Mouse (Mus musculus): ENCODE data around the gene Gm35549. TPM values are rescaled to one million over a fixed set of nuclear protein-coding genes. Genes with fewer than 3 reads are reported as not detected.

Gm35549 gene
- total RNA-seq (2023): not detected

DNA sequence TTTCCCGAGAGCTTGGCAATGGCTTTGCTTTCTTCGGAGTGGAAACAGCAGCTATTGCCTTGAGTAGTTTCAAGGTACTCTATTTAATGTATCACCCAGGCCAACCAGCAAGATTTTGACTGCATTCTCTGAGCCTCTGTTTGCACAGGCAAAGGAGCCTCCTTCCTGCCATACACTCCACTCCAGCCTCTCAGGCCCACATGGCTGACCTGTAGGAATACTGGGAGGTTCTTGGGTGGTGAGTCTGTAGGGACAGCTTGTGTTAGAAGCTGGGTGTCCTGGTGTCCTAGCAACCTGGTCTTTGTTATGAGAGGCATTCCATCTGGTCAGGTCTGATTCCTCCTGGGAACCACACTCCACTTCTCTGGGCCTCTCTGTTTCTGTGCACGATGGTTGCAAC lies at the start of gene Gm35549:
Gene Gm35549 (minus strand): TSS at position 276 of the 400 bp plus-strand sequence.

DNA sequence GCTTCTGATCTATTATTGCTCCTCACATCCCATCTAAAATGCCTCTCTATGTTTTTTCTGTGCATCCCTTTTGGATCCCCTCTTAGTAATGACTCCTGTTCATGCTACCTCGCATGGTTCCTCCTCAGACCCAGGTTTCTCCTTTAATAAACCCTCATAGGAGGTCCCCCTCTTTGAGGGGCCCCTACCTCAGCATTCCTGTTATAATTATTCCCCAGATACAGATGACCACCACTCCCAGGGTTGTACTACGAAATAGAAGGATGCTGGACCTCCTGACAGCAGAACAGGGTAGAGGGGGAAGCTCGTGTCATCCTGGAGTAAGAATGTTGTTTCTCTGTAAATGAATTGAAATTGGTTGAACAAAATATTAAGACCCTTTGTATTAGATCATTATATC lies 41.5 kb upstream of the Gm35549 start, which contains the start of gene Zkscan7:
Gene Zkscan7 (plus strand): TSS at position 301 of the 400 bp plus-strand sequence.

DNA sequence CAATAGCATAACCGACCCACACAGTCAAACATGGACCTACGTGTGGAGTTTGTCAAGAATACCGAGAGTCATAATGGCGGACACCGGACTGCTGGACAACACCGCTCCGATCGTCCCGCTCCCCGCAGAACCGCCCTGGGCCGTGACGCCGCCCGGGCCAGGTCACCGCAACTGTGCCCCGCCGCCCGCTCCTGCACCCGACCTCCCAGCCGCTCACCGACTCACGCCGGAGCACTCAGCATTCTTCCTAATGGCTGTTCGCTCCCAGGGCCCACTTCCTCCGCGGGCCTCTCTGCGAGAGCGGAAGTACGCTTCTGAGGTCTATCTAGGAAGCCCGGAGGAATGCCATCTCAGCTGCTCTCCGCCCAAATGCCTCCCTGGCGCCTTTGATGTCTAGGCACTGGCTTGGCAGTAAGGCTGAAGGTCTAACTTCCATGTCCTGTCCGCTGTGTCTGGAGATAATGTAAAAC lies 21.9 kb upstream of the Gm35549 start, which contains the start of gene Zfp445:
Gene Zfp445 (minus strand): TSS at position 310 of the 470 bp plus-strand sequence.

DNA sequence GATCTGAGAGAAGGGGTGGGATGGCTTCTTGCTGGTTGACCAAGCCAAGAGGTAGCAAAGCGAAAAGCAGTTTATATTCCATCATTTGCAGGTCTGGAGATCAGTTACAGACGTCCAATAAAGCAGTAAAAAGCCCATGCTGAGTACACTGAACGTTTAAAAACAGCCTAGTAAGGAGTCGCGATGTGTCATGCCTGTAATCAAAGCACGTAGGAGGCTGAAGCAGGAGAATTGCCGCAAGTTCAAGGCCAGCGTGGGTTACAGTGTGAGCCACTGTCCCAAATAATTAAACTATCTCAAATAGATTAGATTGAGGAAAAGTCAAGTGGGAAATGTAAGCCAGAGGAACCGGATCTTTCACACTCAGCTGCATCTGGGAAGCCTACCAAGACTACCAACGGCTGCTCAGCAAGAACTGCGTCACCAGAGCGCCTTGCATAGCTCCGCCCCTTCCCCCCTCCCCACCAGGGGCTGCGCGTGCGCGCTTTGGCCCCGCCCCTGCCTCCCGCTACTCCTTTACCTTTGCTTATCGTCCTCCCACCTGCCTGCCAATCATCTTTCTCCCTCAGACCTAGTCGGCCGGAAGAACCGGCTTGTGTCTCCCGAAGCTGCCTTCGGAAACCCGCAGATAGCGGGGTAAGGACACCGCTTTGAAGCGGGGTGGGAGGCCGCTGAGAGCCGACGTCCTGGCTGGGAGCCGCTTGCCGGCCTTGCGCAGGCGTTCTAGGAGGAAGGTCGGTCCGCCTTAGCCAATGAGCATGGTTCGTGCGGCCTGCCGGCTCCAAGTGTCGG lies 38.6 kb downstream of the Gm35549 start, which contains the start of gene Tcaim:
Gene Tcaim (plus strand): TSS at position 487 of the 792 bp plus-strand sequence.

Other genes with a start within 250 kb of the Gm35549 start
- not detected for gene Topaz1, start 96.7 kb downstream of the Gm35549 start, total RNA-seq (2023)
- 10 to 100 TPM; 16.0 to 24.8 TPM for gene Tcaim, start 38.5 kb downstream of the Gm35549 start, total RNA-seq (2023)
- gene Zfp445, start 22.0 kb upstream of the Gm35549 start, total RNA-seq (2023): 100 to 1,000 TPM; 142 to 152 TPM
- 1 to 10 TPM; 3.9 to 6.3 TPM for gene Zkscan7, start 41.6 kb upstream of the Gm35549 start, total RNA-seq (2023)
- not detected for gene Zfp105, start 79.0 kb upstream of the Gm35549 start, total RNA-seq (2023)
- gene 1110059G10Rik, start 107.0 kb upstream of the Gm35549 start, total RNA-seq (2023): 10 to 100 TPM; 44.6 to 48.4 TPM
- 1 to 10 TPM; 4.1 to 5.6 TPM for gene Kif15, start 107.0 kb upstream of the Gm35549 start, total RNA-seq (2023)
- 10 to 100 TPM; 14.2 to 19.4 TPM for gene Tmem42, start 177.3 kb upstream of the Gm35549 start, total RNA-seq (2023)
- gene Tgm4, start 190.7 kb upstream of the Gm35549 start, total RNA-seq (2023): 1 to 10 TPM in 1 of 2 experiments, not detected in 1; 1.2 TPM

All from B cell, adult 67 days (primary cell).